Mouse (Mus musculus): ENCODE measurements around the gene Cadm4. TPM values are rescaled to one million over a fixed set of nuclear protein-coding genes. Genes with fewer than 3 reads are reported as not detected.

Gene Cadm4
- 100 to 1,000 TPM; 137 to 142 TPM for total RNA-seq (2021)

DNA sequence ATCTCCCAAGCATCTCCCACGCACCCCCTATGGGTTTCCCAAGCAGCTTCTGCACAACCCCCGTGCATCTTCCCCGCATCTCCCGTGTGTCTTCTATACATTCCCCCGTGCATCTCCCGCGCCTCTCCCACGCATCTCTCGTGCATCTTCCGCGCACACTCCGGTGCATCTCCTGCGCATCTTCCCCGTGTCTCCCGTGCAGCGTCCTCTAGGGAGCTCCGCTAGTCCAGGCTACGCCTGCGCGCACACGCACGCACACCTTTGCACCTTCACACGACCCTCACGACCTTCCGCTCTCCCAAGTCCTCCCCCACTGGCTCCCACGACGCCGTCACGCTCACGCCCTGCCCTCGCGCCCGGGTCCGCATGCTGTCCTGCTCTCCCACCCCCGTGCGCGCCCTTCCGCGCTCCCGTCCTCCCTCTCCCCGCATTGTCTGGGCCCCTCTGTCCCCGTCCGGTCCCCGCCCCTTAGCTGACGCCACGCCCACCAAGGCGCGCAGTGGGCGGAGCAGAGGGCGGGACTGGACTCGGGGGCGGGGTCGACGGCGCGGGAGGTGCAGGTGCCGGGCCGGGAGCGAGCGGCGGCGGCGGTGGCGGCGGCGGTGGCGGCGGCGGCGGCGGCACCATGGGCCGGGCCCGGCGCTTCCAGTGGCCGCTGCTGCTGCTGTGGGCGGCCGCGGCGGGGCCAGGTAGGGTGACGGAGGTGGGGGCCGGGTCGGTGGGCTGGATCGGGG lies at the start of gene Cadm4:
Gene Cadm4 (plus strand): TSS at position 550 of the 734 bp plus-strand sequence.
- DNase-seq: peak; percentile 88 to 89

- no peak for DNase-seq
These were observed 46.5 kb upstream of the Cadm4 start for GRCm38 (mm10) chr7:24435305-24435704.

- peak in 1 of 2 experiments; percentile 25 for DNase-seq
These were observed 43.8 kb upstream of the Cadm4 start for GRCm38 (mm10) chr7:24437981-24438380.

GRCm38 (mm10) chr7:24439191-24439590 lies 42.6 kb upstream of the Cadm4 start:
- no peak for DNase-seq

- no peak for DNase-seq
These were observed 41.9 kb upstream of the Cadm4 start for GRCm38 (mm10) chr7:24439891-24440290.

DNA sequence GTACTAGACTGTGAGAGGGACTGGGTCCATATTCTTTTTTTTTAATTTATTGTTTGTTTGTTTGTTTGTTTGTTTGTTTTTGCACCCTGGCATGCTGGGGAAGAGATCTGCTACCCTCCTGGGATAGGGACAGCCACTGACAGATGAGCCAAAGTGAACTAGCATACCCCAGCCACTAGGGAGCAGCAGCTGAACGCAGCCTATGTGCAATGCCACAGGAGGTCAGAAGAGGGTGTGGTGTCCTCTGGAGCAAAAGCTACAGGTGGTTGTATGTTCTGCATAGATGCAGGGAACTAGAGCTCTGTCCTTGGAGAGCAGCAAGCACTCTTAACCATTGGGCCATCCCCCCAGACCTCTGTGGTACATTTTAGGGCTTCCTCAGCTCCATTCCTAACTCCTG lies 40.0 kb upstream of the Cadm4 start:
- peak; percentile 33 to 47 for DNase-seq

DNA sequence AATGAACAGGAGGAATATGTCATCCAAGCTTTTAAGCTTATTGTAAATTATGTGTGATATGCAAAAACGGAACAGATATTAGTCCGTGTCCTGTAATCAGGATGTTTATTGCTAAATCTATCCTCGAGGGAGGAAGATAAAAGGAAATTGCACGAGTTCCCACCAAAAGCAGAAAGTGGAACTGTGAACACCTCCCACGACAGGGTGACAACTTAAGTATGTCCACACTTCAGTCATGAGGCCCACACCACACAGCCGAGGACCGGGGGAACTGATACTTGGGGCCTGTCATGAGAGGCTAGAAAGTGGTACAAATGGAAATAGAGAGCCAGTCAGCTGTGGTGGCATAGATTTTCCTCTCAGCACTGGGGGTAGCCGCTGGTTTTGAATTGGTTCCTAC lies 39.5 kb upstream of the Cadm4 start:
- DNase-seq: no peak

DNA sequence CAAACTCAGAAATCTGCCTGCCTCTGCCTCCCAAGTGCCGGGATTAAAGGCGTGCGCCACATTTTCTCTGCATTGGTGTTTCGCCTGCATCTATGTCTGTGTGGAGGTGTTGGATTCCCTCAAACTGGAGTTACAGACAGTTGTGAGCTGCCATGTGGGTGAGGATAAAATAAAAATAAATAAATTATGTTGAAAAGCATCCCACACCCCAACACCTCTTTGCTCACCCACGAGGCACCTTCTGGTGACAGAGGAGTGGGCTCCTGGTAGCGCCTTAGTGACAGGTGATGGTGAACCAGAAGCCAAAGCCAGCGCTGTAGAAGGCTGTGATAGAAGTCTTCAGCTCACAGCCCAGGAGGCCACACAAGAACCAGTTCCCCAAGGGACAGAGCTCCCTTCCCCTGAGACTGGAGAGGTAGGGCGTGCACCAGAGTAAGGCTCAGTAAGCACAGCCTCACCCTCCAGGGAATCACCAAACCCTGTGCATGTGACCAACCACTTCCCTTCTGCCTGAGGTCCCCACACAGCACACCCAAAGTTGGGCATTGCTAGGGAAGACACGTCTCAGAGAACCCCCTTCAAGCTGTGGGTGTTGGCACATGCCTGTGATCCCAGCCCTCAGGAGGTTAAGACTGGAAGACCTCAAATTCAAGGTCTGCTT lies 36.4 kb upstream of the Cadm4 start:
- DNase-seq: no peak

GRCm38 (mm10) chr7:24446697-24447340 lies 35.0 kb upstream of the Cadm4 start:
- DNase-seq: no peak

DNA sequence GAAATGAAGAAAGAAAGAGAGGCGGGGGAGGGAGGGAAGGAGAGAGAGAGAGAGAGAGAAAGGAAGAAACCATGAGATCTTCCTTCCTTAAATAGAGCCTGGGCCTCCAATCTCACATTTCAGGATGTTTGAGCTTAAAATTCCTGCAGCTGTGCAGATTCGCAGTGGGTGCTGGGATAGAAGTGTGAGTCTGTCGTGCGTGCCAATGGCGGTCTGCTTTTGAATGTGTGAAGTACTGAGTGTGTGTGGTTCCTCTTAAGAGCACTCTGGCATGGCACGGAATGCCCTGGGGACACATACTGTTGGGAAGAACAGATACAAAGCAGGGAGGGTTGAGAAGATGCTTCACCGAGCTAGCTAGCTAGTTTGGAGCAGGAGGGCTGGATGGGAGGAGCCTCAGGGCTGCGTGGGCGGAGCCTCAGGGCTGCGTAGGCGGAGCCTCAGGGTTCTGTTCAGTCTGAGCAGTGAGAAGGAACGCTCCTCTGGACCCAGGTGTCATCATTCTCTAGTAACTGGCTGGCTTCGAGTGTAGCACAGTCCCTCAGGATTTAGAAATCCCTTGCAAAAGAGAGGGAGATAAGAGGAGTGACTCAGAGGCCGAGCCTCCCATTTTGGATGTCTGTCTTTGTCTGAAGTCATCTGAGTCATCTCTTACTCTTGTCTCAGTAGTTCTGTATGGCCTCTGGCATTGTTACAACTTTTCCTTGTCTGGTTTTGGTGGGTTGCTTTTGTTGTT lies 32.9 kb upstream of the Cadm4 start:
- DNase-seq: no peak

DNA sequence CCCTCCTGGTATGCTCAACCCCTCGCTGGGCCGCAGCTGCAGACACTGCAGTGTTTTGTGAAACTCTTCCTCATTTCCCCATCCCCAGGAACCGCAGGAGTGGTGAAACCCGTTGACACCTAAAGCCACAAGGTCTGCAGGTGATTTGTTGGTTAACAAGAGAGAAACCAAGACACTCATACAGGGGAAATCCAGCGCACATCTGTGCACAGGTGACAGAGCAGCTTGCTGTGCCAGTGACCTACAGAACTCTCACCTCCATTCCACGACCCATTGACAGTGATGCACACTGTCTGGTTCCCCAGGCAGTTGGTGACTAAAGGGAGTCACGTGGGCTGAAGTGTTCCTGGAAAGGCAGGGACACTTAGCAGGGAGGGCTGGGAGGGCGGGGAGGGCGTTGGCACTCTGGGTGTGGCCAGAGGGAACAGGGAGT lies 31.2 kb upstream of the Cadm4 start:
- DNase-seq: no peak

DNA sequence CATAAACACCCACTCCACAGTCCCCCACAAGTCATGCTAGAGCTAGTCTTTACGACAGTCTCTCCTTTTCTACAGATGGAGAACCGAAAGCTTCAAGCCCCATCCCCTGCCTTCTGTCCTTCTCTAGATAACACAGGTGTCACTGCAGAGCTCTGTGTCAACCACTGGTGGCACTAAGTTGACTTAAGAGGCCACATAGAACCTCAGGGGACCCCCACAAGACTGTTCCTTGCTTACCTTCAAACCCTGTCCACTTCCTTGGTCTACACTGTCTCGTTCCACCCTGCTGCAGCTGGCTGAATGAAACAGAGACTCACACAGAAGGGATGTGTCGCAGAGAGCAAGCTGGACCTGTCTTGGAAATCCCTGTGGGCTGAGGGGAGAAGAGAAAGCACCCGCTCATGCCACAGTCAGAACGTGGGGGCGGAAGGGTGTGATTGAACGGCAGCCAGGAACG lies 29.9 kb upstream of the Cadm4 start, which contains the start of gene Irgc1:
Gene Irgc1 (minus strand): TSS at position 443 of the 457 bp plus-strand sequence.
- DNase-seq: no peak

DNA sequence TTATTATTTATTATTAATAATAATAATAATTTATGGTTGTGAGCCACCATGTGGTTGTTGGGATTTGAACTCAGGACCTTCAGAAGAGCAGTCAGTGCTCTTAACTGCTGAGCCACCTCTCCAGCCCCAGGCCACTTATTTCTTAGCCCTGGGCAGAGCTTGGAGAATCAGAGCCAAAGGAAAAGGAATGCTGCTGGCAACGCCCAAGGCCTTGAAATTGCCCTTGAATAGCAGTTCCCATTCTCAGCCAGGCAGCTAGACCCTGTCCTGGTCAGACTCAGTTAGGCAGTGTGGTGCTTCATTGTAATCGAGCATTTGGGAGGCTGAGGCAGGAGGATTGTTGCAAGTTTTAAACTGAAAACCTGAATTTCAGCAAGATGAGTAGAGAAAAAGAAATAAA lies 27.6 kb upstream of the Cadm4 start:
- DNase-seq: no peak

- DNase-seq: no peak
These were observed 26.1 kb upstream of the Cadm4 start for GRCm38 (mm10) chr7:24455726-24456125.

DNA sequence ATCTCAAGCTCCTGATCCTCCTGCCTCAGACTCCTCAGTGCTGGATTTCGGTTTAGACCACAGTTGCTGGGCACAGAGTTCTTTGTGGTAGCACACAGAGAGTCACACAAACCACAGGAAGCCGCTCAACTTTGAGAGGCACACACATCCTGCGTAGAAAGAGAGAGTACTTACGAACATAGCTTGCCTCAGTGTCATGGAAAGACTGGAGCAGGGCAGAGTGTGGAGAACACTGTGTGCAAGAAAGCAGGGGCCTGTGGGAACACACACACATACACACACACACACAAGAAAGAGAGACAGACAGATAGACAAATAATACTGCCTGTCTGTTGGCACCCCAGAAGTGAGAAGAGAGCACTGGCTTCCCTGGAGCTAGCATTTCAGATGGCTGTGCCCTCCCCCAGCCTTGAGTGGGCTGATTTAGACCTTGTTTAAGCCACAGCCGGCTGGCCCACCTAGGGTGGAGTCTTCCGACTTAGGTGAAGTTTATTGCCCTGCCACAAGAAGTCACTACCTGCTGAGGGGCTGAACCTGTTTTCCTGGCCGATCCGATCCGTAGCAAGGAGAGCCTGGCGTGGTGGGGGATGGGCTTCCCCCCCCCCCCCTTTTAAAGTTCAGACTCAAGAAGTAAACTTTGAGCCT lies 24.0 kb upstream of the Cadm4 start:
- no peak for DNase-seq

DNA sequence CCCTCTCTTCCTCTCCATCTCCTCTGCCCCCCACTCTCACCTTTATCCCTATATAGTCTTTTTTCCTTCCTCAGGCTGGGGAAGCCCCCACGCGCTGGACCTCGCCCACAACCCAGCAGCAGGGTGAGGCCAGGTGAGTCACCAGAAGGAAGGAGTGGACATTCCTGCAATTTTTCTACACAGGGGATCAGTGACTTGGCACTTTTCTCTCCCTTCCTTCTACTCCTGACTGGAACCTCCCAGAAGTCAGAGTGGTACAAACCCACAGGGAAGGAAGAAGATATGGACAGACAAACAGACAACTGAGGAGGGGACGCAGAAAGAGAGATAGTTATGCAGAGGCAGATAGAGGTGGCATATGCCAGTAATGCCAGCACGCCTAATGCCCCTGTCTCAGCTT lies 22.4 kb upstream of the Cadm4 start:
- no peak for DNase-seq

DNA sequence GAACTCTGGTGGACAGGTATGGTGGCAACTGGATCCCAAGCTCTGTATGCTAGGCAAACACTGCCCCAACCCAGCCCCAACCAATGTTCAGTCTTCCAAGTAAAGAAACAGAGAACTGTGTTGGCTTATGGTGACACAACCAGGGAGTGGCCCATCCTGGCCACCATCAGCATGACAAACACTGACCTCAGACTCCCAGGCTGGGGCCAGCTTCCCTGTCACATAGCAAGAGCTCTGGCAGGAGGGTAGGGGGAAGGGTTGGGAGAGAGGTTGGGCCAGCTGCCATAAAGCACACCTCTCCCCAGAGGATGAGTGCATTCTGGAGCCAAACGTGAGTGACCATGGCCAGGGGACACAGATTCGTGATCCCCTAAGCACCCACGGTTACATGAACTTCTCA lies 22.0 kb upstream of the Cadm4 start:
- DNase-seq: no peak

- DNase-seq: no peak
These were observed 20.3 kb upstream of the Cadm4 start for GRCm38 (mm10) chr7:24461376-24462051.

DNA sequence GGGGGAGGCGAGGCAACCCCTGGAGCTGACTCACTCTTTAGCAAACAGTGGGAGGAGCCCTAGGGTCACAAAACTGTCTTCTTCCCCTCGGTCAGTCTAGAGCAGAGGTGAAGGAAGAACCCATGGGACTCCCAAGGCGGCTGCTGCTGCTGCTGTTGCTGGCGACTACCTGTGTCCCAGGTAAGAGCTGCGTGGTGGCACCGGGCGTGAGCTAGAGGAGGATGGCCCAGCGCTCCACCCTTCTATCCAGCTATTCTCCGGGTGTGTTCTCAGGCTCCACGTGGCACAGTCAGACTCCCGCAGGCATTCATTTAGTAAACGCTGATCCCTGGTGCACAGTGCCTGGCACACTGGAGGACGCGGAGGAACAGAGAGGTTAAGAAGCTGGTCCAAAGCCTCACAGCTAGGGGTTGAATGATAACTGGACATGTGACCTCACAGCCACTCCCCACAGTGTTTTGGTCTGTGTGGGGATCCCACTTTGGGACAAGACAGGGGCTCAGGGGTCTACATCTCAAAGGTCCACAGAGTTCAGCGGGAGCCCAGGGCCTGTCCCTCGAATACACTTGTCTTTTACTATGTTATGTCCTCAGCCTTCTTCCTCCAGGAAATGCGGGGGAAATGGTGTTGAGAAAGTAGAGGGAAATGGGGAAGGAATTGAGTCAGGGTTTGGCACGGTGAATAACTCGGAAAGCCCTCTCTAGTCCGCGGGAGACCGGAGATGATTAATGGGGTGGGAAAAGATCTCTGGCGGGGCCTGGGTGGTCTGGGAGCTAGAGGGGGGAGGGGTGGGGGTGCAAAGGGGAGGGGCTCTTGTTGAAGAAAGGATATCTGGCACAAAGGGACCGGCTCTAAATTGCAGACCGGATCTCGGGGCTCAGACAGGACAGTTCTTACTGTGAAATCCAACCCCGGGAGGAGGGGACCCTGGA lies 19.2 kb upstream of the Cadm4 start, which contains the start of gene Plaur:
Gene Plaur (plus strand): TSS at position 97 of the 932 bp plus-strand sequence.
- no peak for DNase-seq

DNA sequence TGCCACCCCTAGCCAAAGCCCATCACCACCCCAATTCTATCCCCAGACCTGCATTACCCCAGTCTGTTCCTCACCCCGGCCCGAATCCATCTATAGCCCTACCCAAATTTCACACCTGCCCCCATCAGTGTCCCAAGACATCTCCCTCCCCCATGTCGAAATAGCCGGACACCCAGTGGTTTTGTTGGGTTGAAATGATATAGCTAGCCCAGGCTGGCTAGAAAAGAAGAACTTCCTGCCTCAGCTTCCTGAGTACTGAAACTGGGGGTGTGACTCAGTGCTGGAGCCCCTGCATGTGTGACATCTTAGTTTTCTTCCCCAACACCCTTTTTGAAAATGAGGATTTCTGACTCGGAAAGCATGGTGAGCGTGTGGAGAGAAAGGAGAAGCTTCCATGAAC lies 15.0 kb upstream of the Cadm4 start:
- no peak for DNase-seq
